Mouse (Mus musculus) liver, adult 2 months (tissue): ENCODE results near the gene Sept8.

Experiments used
- CTCF ChIP-seq: fragments of 200-500 bp; IDR thresholded peaks from 2 replicates; pipeline ENCODE4 v1.5.1; 2011; ENCODE audit warnings: low read depth, low read length, control low read depth
- POLR2A ChIP-seq: fragments of 200-500 bp; IDR thresholded peaks from 2 replicates; pipeline ENCODE4 v1.6.1; 2011; ENCODE audit warnings: low read length, control low read depth; ENCODE audit not compliant: insufficient read depth; ENCODE audit errors: extremely low read depth

GRCm38 (mm10) chr11:53532231-53532620 is 13.2 kb downstream of the Sept8 start:
- TF ChIP-seq POLR2A, result no peak
- TF ChIP-seq CTCF, result no peak
